Mouse (Mus musculus): ENCODE measurements at regions not wholly inside any gene's neighbourhood (a gene's known extent, or its start where the extent isn't known, plus 50 kb on each side); places are given as distances from the start of the nearest gene placed in this dataset.
A peak's percentile ranks its signal among the peaks of the same experiment; 100 is the strongest.
"Not testable (repeated sequence)": the region's sequence is repeated elsewhere in the genome, so short reads cannot be mapped to it uniquely, and the experiment has no call there.

DNA sequence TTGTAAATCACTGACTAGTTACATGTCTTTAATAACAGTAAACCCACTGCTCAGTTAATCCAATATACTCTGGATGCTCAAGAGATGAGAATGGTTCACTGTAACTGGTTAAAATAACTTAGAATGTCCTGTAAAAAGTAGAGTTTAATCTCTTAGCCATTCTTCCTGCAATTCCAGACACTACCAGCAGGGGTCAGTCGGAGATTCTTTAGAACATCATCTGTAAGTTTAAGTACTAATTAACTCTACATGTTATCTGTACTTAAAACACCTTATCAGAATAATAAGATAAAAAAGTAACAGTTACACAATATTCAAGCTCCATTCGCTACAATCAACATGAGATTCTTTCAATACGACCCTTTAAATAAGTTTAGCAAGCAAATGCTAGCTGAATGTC is 58.7 kb upstream of the Olig3 start:
- peak; percentile 38 to 68 for DNase-seq (ENCODE audit: low spot score in 2 of 2)

DNA sequence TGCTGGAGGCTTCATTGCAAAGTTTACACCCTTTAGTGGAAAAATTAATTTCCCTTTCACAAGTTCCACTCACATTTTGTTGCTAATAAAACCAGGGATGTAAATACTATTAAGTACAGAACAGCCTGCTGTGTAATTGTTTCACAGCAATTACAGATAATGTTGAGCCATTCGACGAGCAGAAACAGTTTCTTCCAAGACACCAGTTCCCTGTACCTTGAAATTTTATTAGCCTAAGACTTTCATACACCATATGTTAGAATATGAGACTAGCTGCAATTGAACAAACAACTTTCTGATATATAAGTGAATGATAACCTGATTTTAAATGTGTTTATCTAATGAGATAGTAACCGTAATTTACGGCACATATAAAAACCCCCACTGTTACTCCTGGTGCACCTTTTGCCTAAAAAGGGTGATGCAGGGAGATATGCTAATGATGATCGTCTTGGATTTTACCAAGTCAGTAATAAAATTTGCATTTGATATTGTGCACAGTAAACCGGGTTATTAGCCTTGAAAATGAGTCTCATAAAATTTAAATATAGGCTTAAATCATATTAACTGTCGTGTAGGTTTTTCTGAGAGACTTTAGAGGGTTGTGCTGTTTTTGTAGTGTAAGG is 60.8 kb upstream of the Olig3 start:
- no peak for DNase-seq (ENCODE audit: low spot score in 2 of 2)

DNA sequence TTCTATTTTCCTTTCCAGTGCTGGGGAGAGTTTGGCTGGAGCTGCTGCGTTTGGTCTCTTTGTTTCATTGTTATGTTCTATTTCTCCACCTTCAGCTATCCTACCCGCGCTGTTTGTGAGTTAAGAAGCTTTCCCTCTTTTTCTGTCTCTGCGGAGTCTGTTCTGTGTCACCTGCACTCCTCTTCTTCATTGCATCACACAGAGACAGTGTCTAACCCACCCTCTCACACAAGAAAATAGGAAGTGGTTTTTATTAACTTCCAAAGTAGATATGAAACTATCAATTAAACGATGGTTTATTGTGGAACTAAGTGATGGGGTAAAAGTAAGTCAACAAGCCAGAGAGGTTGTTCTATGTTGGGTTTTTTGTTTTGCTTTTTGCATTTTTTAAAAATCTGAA is 64.9 kb upstream of the Olig3 start:
- no peak for DNase-seq (ENCODE audit: low spot score in 2 of 2)

GRCm38 (mm10) chr10:19291039-19291438 is 65.3 kb upstream of the Olig3 start:
- not testable (repeated sequence) for DNase-seq (ENCODE audit: low spot score in 2 of 2)

GRCm38 (mm10) chr10:19282166-19282565 is 74.2 kb upstream of the Olig3 start:
- DNase-seq (ENCODE audit: low spot score in 2 of 2), result no peak

DNA sequence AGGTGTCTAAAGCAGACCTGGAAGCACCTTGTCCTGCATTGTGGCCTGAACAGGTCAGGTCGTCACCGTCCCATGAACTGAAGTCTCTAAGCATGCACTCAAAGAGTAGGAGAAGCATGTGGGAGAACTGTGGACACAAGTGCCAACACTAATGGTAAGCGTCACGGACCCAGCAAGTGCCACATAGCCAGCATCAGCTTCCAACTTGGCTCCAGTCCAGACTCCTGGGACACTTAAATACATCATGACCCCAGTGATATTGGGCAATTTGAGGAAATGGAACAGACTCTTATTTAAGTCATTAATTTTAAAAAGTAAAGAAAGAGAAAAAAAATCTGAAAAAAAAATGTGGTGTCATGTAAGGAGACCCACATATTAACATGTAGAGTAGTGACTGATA is 75.3 kb upstream of the Olig3 start:
- DNase-seq (ENCODE audit: low spot score in 2 of 2), result no peak

DNA sequence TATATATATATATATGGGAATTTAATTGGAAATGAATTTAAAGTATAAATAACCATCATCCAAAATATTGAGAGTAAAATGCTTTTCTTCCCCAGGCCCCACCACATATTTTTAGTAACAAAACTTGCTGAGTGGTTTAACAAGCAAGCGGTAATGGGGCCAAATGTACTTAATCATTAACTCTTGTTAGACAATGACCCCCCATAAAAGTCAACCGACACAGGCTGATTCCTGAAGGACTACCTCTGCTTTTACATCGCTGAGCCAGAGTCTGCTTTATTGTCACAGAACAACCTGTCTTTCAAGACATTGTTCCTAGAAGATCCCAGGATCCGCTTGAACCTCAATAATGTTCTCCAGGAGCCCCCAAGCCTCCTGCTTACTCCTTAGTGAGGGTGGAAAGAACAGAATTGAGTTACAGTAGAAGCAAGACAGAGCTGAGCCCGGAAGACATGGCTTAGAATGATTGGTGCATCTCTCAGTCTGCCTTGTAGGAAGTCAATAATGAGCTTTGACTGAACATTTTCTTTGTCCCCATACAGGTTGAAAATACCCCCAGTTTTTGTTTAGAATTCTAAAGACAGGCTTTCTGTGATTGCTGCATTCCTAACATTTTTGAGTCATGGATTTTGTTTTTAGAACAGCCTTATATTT is 78.0 kb upstream of the Olig3 start:
- no peak for DNase-seq (ENCODE audit: low spot score in 2 of 2)

- DNase-seq (ENCODE audit: low spot score in 2 of 2), result no peak
These were observed 79.1 kb upstream of the Olig3 start for GRCm38 (mm10) chr10:19277103-19277827.

- no peak for DNase-seq (ENCODE audit: low spot score in 2 of 2)
These were observed 81.3 kb upstream of the Olig3 start for GRCm38 (mm10) chr10:19274985-19275384.

DNA sequence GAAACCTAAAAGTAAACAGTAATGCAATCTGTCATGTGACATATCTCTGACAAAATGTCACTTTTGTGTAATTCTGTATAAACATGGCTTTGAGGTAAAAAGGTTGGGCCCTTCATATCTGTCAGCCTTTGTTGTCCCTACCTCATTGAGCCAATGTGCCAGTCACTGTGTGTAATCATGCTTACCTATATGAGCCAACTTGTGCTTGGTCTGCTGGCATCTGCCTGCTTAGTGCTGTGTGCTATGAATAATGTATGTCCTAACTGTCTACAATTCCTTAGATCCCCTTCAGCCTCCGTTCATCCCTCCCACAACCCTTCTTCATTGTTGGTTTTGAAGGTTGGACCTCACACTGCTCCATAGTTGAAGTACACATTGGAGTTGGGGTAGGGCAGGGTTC is 86.9 kb upstream of the Olig3 start:
- no peak for DNase-seq (ENCODE audit: low spot score in 2 of 2)

DNA sequence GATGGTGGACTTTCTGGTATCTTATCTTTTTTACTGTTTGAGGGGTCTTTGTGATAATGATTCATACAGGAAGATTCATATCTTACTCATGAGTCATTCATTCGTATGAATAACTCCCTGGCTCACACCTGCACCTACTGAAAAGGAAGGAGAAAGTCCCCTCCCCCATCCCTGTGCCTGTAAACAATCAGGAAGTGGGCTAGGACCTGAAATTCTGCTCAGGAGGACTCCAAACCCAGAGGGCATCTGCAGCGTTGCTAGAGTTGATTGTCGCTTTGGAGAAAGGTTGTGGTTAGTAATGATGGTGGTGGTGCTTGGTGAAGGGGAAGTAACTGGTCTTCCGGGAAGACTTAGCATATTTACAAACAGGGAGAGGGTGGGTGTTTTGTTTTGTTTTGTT is 88.3 kb upstream of the Olig3 start:
- DNase-seq (ENCODE audit: low spot score in 2 of 2), result peak; percentile 22 to 43

DNA sequence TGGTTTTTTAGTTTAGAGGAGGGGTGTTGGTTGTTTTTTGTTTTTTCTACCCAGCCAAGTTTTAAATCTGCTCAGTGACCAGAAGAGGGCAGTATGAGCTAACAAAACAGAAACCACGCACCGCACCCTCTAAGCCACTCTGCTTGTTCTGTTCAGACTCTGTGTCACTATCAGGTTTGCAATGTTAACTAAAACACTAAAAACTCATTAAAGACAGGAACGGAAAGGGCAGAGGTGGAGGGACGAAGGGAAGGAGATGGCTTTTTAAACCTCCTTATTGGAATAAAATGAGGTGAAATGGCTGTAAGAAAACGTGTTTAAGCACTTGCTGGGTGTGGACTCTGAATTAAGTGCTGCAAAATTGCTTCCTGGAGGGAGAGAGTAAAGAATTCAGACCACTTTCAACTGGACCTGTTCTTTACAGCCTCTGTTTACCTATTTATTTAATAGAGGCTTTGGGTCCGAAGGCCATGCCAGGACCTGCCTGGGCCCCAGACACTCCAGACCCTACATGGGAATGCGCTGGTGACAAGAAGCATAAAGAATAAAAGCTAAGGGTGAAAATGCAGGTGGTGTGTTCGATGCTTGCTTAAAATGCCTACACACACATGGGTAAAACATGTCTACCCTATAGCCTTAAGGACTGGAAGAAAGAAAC is 116.1 kb upstream of the Olig3 start:
- peak; percentile 28 to 75 for DNase-seq (ENCODE audit: low spot score in 2 of 2)

DNA sequence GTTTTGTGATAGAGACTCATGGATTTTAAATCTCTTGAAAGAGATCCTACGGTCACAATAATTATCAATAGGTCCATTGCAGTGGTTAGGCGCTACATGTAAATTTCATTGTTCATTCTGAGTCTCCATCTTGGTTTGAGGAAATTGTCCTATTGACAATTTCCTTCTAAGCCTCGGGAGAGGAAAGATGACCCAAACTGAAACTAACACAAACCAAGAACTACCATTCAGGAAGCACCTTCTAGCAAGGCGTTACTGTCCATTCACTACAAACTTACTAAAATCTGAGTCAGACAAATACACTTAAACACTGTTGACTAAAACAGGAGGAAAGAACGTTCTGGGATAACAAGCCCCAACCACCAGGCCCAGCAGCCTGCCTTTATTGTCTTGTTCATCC is 140.1 kb upstream of the Olig3 start:
- no peak for DNase-seq (ENCODE audit: low spot score in 2 of 2)

- no peak for DNase-seq (ENCODE audit: low spot score in 2 of 2)
These were observed 146.6 kb upstream of the Olig3 start for GRCm38 (mm10) chr10:19209751-19210150.

DNA sequence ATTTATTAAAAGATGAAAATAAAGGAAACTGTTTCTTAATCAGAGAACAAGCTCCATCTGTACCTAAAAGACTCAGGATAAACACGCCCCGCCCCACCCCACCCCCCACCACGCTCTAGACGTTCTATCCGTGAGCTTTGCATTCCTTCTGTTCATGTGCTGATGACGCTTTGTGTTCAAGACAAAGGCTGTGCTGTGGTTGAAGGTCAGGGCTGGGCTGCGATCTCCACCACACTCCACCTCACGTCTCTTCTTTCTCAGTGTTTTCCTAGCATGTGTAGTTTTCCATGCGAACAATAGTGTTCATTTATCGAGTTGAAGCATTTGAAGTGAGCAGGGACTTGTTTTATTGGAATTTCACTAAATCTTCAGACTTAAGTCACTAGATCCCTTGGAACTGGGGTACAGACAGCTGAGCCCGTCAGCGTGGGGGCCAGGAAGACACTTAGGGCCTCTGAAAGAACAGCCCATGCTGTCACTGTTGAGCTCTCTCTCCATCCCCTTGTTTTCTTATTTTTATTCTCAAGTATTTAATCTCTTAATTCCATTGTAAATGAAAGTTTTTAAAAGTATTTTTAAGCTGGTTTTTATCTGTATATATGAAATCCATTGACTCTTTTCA is 148.1 kb upstream of the Olig3 start:
- no peak for DNase-seq (ENCODE audit: low spot score in 2 of 2)

- no peak for DNase-seq (ENCODE audit: low spot score in 2 of 2)
These were observed 148.8 kb upstream of the Olig3 start for GRCm38 (mm10) chr10:19207505-19207904.

DNA sequence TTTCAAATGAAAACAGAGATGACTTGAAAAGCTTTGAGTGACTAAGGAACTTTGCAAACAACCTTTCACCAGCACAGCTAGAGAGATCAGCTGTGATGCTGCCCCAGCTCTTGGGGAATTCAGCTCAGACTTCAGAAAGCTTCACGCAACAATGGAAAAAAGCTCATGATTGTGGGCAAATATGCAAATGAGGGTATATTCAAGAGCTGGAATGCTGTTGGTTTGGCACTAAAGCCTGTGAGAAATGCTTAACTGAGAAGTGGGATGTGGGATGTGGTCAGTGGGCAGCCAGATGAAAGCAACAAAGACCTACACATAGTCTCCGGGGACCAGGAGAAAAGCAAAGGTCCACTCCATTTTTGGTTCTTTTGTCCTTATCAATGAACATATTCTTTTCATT is 156.0 kb upstream of the Olig3 start:
- no peak for DNase-seq (ENCODE audit: low spot score in 2 of 2)

GRCm38 (mm10) chr10:19195676-19196075 is 160.7 kb upstream of the Olig3 start:
- DNase-seq (ENCODE audit: low spot score in 2 of 2), result peak; percentile 52

DNA sequence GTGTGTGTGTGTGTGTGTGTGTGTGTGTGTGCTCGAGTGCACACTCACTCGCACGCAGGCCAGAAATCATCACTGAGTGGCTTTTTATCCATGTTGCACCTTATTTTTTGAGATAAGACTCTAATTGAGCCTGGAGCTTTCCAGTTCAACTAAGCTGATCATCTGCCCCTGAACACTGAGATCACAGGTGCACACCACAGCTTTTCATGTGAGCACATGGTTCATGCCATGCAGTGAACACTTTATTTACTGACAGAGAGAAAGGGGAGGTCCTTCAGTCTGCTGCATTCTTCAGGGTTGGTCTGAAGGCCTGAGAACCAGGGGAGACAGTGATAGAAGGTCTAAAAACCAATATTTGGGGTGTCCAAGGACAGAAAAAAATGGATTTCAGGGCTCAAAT is 161.7 kb upstream of the Olig3 start:
- peak; percentile 52 to 71 for DNase-seq (ENCODE audit: low spot score in 2 of 2)

- DNase-seq (ENCODE audit: low spot score in 2 of 2), result no peak
These were observed 163.2 kb upstream of the Olig3 start for GRCm38 (mm10) chr10:19192971-19193758.

DNA sequence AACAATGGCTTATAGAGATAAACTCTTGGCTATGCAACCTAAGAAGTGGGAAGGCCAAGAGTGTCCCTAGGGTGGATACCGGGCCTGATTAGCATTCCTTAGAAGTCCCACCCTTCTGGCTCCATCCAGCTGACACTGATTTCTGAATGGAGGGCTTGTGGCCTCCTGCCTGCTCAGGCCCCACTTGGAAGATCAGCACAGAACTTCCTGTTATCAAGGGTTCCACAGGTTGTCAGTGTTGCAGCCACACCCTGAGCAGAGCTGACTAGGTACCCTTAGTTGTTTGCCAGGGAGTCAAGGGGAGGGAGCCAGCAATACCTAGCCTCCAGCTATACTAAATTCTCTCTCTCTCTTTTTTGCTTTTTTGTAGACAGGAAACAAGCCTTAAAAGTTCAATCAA is 164.1 kb upstream of the Olig3 start:
- peak; percentile 39 to 42 for DNase-seq (ENCODE audit: low spot score in 2 of 2)

Measured in thymus, postnatal 10 days (tissue).